Mouse (Mus musculus) CH12.LX (cell line): Measurements from ENCODE around the gene Nmrk1. TPM values are rescaled to one million over a fixed set of nuclear protein-coding genes. Genes with fewer than 3 reads are reported as not detected.

Experiments
- DNase-seq: peaks from one replicate; pipeline ENCODE4 v3.0.0-alpha.2; 2013; ENCODE audit errors: extremely low read depth
- H3K27ac ChIP-seq: 2 replicates; pipeline ENCODE4 v1.5.1; 2012; ENCODE audit warnings: low read depth, mild to moderate bottlenecking, control low read depth, moderate library complexity; ENCODE audit not compliant: insufficient read depth
- H3K27me3 ChIP-seq: replicated peaks from 2 replicates; pipeline ENCODE3; 2012; ENCODE audit warnings: inconsistent platforms
- H3K36me3 ChIP-seq, 2 experiments: replicated peaks in 1 of 2; 2 replicates each; pipeline versions ENCODE3 to v1.6.1; 2012; ENCODE audit warnings: inconsistent platforms in 1 of 2, low read length in 1 of 2, mild to moderate bottlenecking in 1 of 2, mixed read lengths in 1 of 2, moderate library complexity in 1 of 2; ENCODE audit not compliant: control insufficient read depth in 1 of 2, insufficient read depth in 1 of 2
- H3K4me1 ChIP-seq, 2 experiments: 2 replicates each; pipeline ENCODE4 v1.6.1; 2012; ENCODE audit warnings: inconsistent platforms in 1 of 2, moderate library complexity in 1 of 2; ENCODE audit not compliant: insufficient read depth in 2 of 2, control insufficient read depth in 1 of 2
- H3K4me2 ChIP-seq: 2 replicates; pipeline ENCODE4 v1.6.1; 2012; ENCODE audit warnings: low read depth, mild to moderate bottlenecking, control low read depth; ENCODE audit not compliant: poor library complexity, insufficient read depth, severe bottlenecking
- H3K4me3 ChIP-seq, 3 experiments: fragments of 150-350 bp in 1 of 3; sonication (generic) in 1 of 3; replicated peaks in 1 of 3; 2 replicates each; pipeline versions ENCODE3 to v1.5.1; 2011 to 2012; ENCODE audit warnings: low read depth in 2 of 3, low read length in 2 of 3, mild to moderate bottlenecking in 2 of 3, moderate library complexity in 2 of 3, control low read depth in 1 of 3, improper control_type of control experiment in 1 of 3, inconsistent platforms in 1 of 3, mixed read lengths in 1 of 3; ENCODE audit not compliant: poor library complexity in 1 of 3
- H3K79me2 ChIP-seq: replicated peaks from 2 replicates; pipeline ENCODE4 v1.6.1; 2012; ENCODE audit warnings: mild to moderate bottlenecking, moderate library complexity; ENCODE audit not compliant: control insufficient read depth, poor library complexity, insufficient read depth, severe bottlenecking; ENCODE audit errors: extremely low read depth
- H3K9ac ChIP-seq: 2 replicates; pipeline ENCODE4 v1.6.1; 2012; ENCODE audit warnings: low read depth, mild to moderate bottlenecking, control low read depth, moderate library complexity; ENCODE audit not compliant: insufficient read depth
- H3K9me3 ChIP-seq: replicated peaks from 2 replicates; pipeline ENCODE3; 2012; ENCODE audit warnings: low read length, inconsistent platforms, mixed read lengths
- BHLHE40 ChIP-seq: IDR thresholded peaks from 2 replicates; pipeline ENCODE4 v1.6.1; 2011; ENCODE audit warnings: mild to moderate bottlenecking, low read depth, low read length, improper control_type of control experiment
- CHD1 ChIP-seq: IDR thresholded peaks from 2 replicates; pipeline ENCODE4 v1.6.1; 2012; ENCODE audit warnings: low read depth, low read length, improper control_type of control experiment, inconsistent platforms
- CHD2 ChIP-seq: IDR thresholded peaks from 2 replicates; pipeline ENCODE4 v1.6.1; 2011; ENCODE audit warnings: low read length, improper control_type of control experiment
- CTCF ChIP-seq, 2 experiments: IDR thresholded peaks in 1 of 2; conservative IDR thresholded peaks in 1 of 2; 2 replicates each; pipeline ENCODE4 v1.5.1; 2011 to 2012; ENCODE audit warnings: low read depth in 2 of 2, low read length in 2 of 2, improper control_type of control experiment in 1 of 2, inconsistent platforms in 1 of 2, mild to moderate bottlenecking in 1 of 2, moderate library complexity in 1 of 2
- E2F4 ChIP-seq: IDR thresholded peaks from 2 replicates; pipeline ENCODE4 v1.6.1; 2011; ENCODE audit warnings: low read depth, low read length, improper control_type of control experiment; ENCODE audit not compliant: insufficient replicate concordance
- ELF1 ChIP-seq: IDR thresholded peaks from 2 replicates; pipeline ENCODE4 v1.6.1; 2014; ENCODE audit warnings: low read depth, mild to moderate bottlenecking, inconsistent platforms, low read length, improper control_type of control experiment
- EP300 ChIP-seq: IDR thresholded peaks from 2 replicates; pipeline ENCODE4 v1.6.1; 2011; ENCODE audit warnings: low read length, improper control_type of control experiment
- ETS1 ChIP-seq: conservative IDR thresholded peaks from 2 replicates; pipeline ENCODE4 v1.6.1; 2012; ENCODE audit warnings: low read depth, mild to moderate bottlenecking, inconsistent platforms, low read length, improper control_type of control experiment, moderate library complexity
- GABPA ChIP-seq: IDR thresholded peaks from 2 replicates; pipeline ENCODE4 v1.6.1; 2012; ENCODE audit warnings: low read depth, low read length, improper control_type of control experiment, inconsistent platforms; ENCODE audit not compliant: insufficient replicate concordance
- HCFC1 ChIP-seq: IDR thresholded peaks from 2 replicates; pipeline ENCODE4 v1.6.1; 2012; ENCODE audit warnings: low read depth, mild to moderate bottlenecking, inconsistent platforms, low read length, improper control_type of control experiment
- IRF4 ChIP-seq: IDR thresholded peaks from 2 replicates; pipeline ENCODE4 v1.6.1; 2014; ENCODE audit warnings: low read depth, mild to moderate bottlenecking, inconsistent platforms, low read length, improper control_type of control experiment
- JUN ChIP-seq: IDR thresholded peaks from 2 replicates; pipeline ENCODE4 v1.6.1; 2011; ENCODE audit warnings: low read depth, mild to moderate bottlenecking, low read length, improper control_type of control experiment, moderate library complexity; ENCODE audit not compliant: insufficient read depth
- MAFK ChIP-seq: IDR thresholded peaks from 2 replicates; pipeline ENCODE4 v1.6.1; 2011; ENCODE audit warnings: low read length, improper control_type of control experiment; ENCODE audit not compliant: insufficient replicate concordance
- MAX ChIP-seq: IDR thresholded peaks from 2 replicates; pipeline ENCODE4 v1.6.1; 2011; ENCODE audit warnings: low read length, improper control_type of control experiment
- MAZ ChIP-seq: IDR thresholded peaks from 2 replicates; pipeline ENCODE4 v1.6.1; 2012; ENCODE audit warnings: low read depth, mild to moderate bottlenecking, inconsistent platforms, low read length, improper control_type of control experiment, moderate library complexity
- MXI1 ChIP-seq: IDR thresholded peaks from 2 replicates; pipeline ENCODE4 v1.6.1; 2011; ENCODE audit warnings: mild to moderate bottlenecking, low read depth, low read length, improper control_type of control experiment
- NELFE ChIP-seq: IDR thresholded peaks from 2 replicates; pipeline ENCODE4 v1.6.1; 2011; ENCODE audit warnings: low read depth, low read length, improper control_type of control experiment
- NRF1 ChIP-seq: IDR thresholded peaks from 2 replicates; pipeline ENCODE4 v1.6.1; 2014; ENCODE audit warnings: low read depth, mild to moderate bottlenecking, inconsistent platforms, low read length, improper control_type of control experiment, moderate library complexity
- PAX5 ChIP-seq: IDR thresholded peaks from 2 replicates; pipeline ENCODE4 v1.6.1; 2012; ENCODE audit warnings: low read length, inconsistent platforms, mixed read lengths
- POLR2AphosphoS2 ChIP-seq: IDR thresholded peaks from 2 replicates; pipeline ENCODE4 v1.6.1; 2011; ENCODE audit warnings: low read depth, low read length, improper control_type of control experiment
- RAD21 ChIP-seq: IDR thresholded peaks from 2 replicates; pipeline ENCODE4 v1.6.1; 2011; ENCODE audit warnings: low read depth, mild to moderate bottlenecking, low read length, improper control_type of control experiment, moderate library complexity
- RCOR1 ChIP-seq: conservative IDR thresholded peaks from 2 replicates; pipeline ENCODE4 v1.6.1; 2012; ENCODE audit warnings: low read depth, mild to moderate bottlenecking, inconsistent platforms, low read length, improper control_type of control experiment
- SIN3A ChIP-seq: IDR thresholded peaks from 2 replicates; pipeline ENCODE4 v1.6.1; 2012; ENCODE audit warnings: low read length, improper control_type of control experiment, inconsistent platforms
- SMC3 ChIP-seq: IDR thresholded peaks from 2 replicates; pipeline ENCODE4 v1.6.1; 2011; ENCODE audit warnings: low read depth, low read length, improper control_type of control experiment
- TBP ChIP-seq: conservative IDR thresholded peaks from 2 replicates; pipeline ENCODE4 v1.6.1; 2011; ENCODE audit warnings: low read depth, low read length, improper control_type of control experiment
- TCF12 ChIP-seq: IDR thresholded peaks from 2 replicates; pipeline ENCODE4 v1.6.1; 2014; ENCODE audit warnings: low read depth, mild to moderate bottlenecking, inconsistent platforms, low read length, improper control_type of control experiment
- UBTF ChIP-seq: IDR thresholded peaks from 2 replicates; pipeline ENCODE4 v1.6.1; 2012; ENCODE audit warnings: low read depth, mild to moderate bottlenecking, inconsistent platforms, low read length, improper control_type of control experiment, moderate library complexity
- USF2 ChIP-seq: conservative IDR thresholded peaks from 2 replicates; pipeline ENCODE4 v1.6.1; 2011; ENCODE audit warnings: low read depth, low read length, improper control_type of control experiment
- ZC3H11A ChIP-seq: IDR thresholded peaks from 2 replicates; pipeline ENCODE4 v1.6.1; 2012; ENCODE audit warnings: low read depth, mild to moderate bottlenecking, inconsistent platforms, low read length, improper control_type of control experiment
- ZKSCAN1 ChIP-seq: IDR thresholded peaks from 2 replicates; pipeline ENCODE4 v1.6.1; 2012; ENCODE audit warnings: low read depth, inconsistent platforms, low read length, improper control_type of control experiment, borderline replicate concordance
- ZMIZ1 ChIP-seq: IDR thresholded peaks from 2 replicates; pipeline ENCODE4 v1.6.1; 2012; ENCODE audit warnings: low read depth, mild to moderate bottlenecking, inconsistent platforms, low read length, improper control_type of control experiment
- dilution Hi-C: fragments of 300-500 bp; cut with MboI; formaldehyde crosslinking; loops from 2 replicates; pipeline ENCODE4 v1.14.3; 2020; ENCODE audit warnings: low sequenced_read_pairs; ENCODE audit not compliant: extremely low pct_unique_long_range_greater_than_20kb, extremely low pct_ligation_motif_present
- in situ Hi-C: fragments of 300-500 bp; cut with MboI; formaldehyde crosslinking; loops from 3 replicates; pipeline ENCODE4 v1.14.3; 2019; ENCODE audit warnings: low sequenced_read_pairs, low pct_ligation_motif_present, low pct_unique_long_range_greater_than_20kb, mixed read lengths
- polyA plus RNA-seq: library from polyadenylated mRNA; unstranded; fragments of >175 nt; gene quantifications from 2 replicates; pipeline ENCODE4 v1.2.1, GENCODE M21; 2012; ENCODE audit warnings: low read depth; ENCODE audit not compliant: insufficient read length
- total RNA-seq, 2 experiments: library from RNA; depleted of rRNA; stranded (reverse); fragments of 300-350 nt in 1 of 2; fragments of >200 nt in 1 of 2; gene quantifications; 2 replicates each; pipeline ENCODE4 v1.2.3; 2012 to 2014

Gene Nmrk1
- total and polyA plus RNA-seq, 3 experiments = 9.7 to 10.1 (median 9.8) TPM

DNA sequence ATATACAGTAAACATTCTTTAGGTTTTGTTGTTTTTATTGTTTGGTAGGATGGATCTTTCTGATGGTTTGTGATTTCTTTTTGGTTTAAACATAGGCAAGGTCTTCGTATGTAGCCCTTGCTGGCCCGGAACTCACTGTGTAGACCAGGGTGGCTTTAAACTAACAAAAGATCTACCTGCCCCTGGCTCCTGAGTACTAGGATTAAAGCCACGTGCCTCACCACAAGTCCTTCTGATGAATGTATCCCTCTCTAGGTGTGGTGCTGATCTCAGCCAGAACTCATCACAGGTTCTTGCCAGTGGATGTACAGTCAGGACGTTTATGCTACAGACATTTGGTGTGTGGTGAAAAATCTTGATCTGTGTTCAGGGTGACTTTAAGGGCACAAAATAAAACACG lies 6.2 kb downstream of the Nmrk1 start:
- Histone ChIP-seq H3K4me2 (no peak overlapping the region), H3K9me3 (no peaks in the 10 kb centered on the region), H3K9ac (no peak overlapping the region), H3K36me3 (peaks cover 6 to 27% of the 10 kb centered on the region in 2 experiments), H3K79me2 (no peaks in the 10 kb centered on the region)
- DNase-seq = no peak
- TF ChIP-seq ZMIZ1 (no peak), RCOR1 (no peak), ZKSCAN1 (no peak), CHD2 (no peak), SIN3A (no peak), UBTF (no peak), USF2 (no peak), MAX (no peak), EP300 (no peak), E2F4 (no peak), POLR2AphosphoS2 (no peak), JUN (no peak), GABPA (no peak), IRF4 (no peak), PAX5 (no peak), MAFK (no peak), RAD21 (no peak), MAZ (no peak)
- TF ChIP-seq, all 38 proteins: peak for 0
- H3K4me1 ChIP-seq = peaks cover 6 to 23% of the 10 kb centered on the region in 2 experiments; a peak in 3 of 4 replicates
- no peaks in the 10 kb centered on the region for H3K27me3 ChIP-seq
- no peak overlapping the region for H3K27ac ChIP-seq
- no peak overlapping the region for H3K4me3 ChIP-seq
- dilution Hi-C loops = no loop called here
- in situ Hi-C loops = no loop called here

DNA sequence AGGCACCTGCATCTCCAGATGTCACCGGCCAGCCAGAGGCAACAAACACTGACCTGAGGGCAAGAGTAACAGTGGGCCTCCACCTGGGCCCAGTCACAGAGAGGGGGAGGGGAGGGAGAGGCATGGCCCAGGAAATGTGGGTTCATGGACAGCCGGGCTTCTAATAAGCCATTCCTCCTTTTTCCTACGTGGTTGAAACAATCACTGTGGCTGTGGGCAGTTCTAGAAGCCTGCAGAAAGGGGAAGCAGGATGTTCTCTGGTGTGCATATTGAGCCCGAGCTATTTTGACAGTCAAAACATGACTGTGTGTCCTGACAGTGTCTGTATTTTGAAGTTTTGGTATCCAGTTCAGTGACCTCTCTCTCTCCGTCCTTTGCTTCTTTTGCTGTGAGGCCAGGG lies 7.2 kb downstream of the Nmrk1 start:
- Histone ChIP-seq H3K79me2 (no peaks in the 10 kb centered on the region), H3K4me1 (peaks cover 6 to 28% of the 10 kb centered on the region in 2 experiments; a peak in 3 of 4 replicates), H3K36me3 (peaks cover 12 to 34% of the 10 kb centered on the region in 2 experiments), H3K4me2 (peak overlapping the region; percentile 60), H3K9ac (no peak overlapping the region), H3K9me3 (no peaks in the 10 kb centered on the region), H3K4me3 (peak overlapping the region in 1 of 3 experiments; percentile 14), H3K27ac (peak overlapping the region; percentile 80), H3K27me3 (no peaks in the 10 kb centered on the region)
- peak; percentile 77 for DNase-seq
- dilution Hi-C loops (no loop called here), in situ Hi-C loops (no loop called here)
- TF ChIP-seq ETS1 (peak; percentile 60; the same call in 1 of the 2 replicates), TBP (no peak), GABPA (no peak), ZC3H11A (no peak), UBTF (no peak), CTCF (conservative IDR thresholded peaks at IDR 0.05 in 1 of 2, IDR thresholded peaks at IDR 0.05 in 1 of 2; ENCODE audit: low read depth in 2 of 2, low read length in 2 of 2) (no peak), CHD2 (peak; percentile 69), EP300 (peak; percentile 93), NRF1 (no peak), NELFE (0 out of 2 replicates have a peak, but pooled peaks have one; percentile 34), ZKSCAN1 (no peak), MXI1 (peak; percentile 78), SMC3 (no peak), ELF1 (no peak; the same call in 1 of the 2 replicates), TCF12 (peak; percentile 83), CHD1 (no peak; the same call in 1 of the 2 replicates), BHLHE40 (peak; percentile 58; the same call in 1 of the 2 replicates), MAFK (0 out of 2 replicates have a peak, but pooled peaks have one; percentile 39), SIN3A (peak; percentile 81), ZMIZ1 (peak; percentile 27; the same call in 1 of the 2 replicates), MAX (peak; percentile 17; the same call in 1 of the 2 replicates), HCFC1 (no peak), JUN (peak; percentile 55), MAZ (no peak)
